Mouse (Mus musculus) cortical plate, adult 2 months (tissue): Measurements from ENCODE around the gene Mlst8. TPM values are rescaled to one million over a fixed set of nuclear protein-coding genes. Genes with fewer than 3 reads are reported as not detected.
A peak's percentile ranks its signal among the peaks of the same experiment; 100 is the strongest.

Experiments
- H3K27ac ChIP-seq: fragments of 200-500 bp; 2 replicates; pipeline ENCODE4 v1.5.1; 2012; ENCODE audit warnings: low read length, control low read depth, inconsistent platforms; ENCODE audit not compliant: insufficient read depth
- H3K4me1 ChIP-seq: fragments of 200-500 bp; 2 replicates; pipeline ENCODE4 v1.6.1; 2011; ENCODE audit warnings: low read length; ENCODE audit not compliant: control insufficient read depth, insufficient read depth
- H3K4me3 ChIP-seq: fragments of 200-500 bp; 2 replicates; pipeline ENCODE4 v1.5.1; 2011; ENCODE audit warnings: mild to moderate bottlenecking, low read length, control low read depth; ENCODE audit not compliant: insufficient read depth
- CTCF ChIP-seq: fragments of 200-500 bp; IDR thresholded peaks from 2 replicates; pipeline ENCODE4 v1.5.1; 2011; ENCODE audit warnings: mild to moderate bottlenecking, control low read depth, low read length; ENCODE audit not compliant: insufficient read depth; ENCODE audit errors: extremely low read depth
- POLR2A ChIP-seq: fragments of 200-500 bp; IDR thresholded peaks from 2 replicates; pipeline ENCODE4 v1.6.1; 2011; ENCODE audit warnings: mild to moderate bottlenecking, low read length, control low read depth; ENCODE audit not compliant: insufficient read depth; ENCODE audit errors: extremely low read depth
- polyA plus RNA-seq: library from polyadenylated mRNA; depleted of rRNA; stranded (reverse); fragments of >200 nt; gene quantifications from 2 replicates; pipeline ENCODE4 v1.2.3, GENCODE M21; 2012; rRNA removed

The Mlst8 gene
- polyA plus RNA-seq: 37.0 and 39.1 TPM in 2 replicates

GRCm38 (mm10) chr17:24478663-24479380 is at the start of gene Mlst8:
Gene Mlst8 (minus strand): TSS chr17:24479078.
- H3K27ac ChIP-seq: peak within 1 kb of the TSS; percentile 88
- TF ChIP-seq POLR2A: peak; percentile 77
- peak; percentile 83 for TF ChIP-seq CTCF
- peaks cover 6% of the 10 kb centered on the region; the same call in 1 of the 2 replicates for H3K4me1 ChIP-seq
- peak within 1 kb of the TSS; percentile 52 for H3K4me3 ChIP-seq

- TF ChIP-seq POLR2A: no peak
- H3K4me1 ChIP-seq: peaks cover 10% of the 10 kb centered on the region
- H3K27ac ChIP-seq: 0 out of 2 replicates have a peak overlapping the region, but pooled peaks have one; percentile 8
These were observed 49.7 kb upstream of the Mlst8 start for GRCm38 (mm10) chr17:24528560-24528918.

GRCm38 (mm10) chr17:24527723-24528559 is 49.1 kb upstream of the Mlst8 start, which contains the start of gene Traf7:
Gene Traf7 (minus strand): TSS chr17:24527938.
- H3K4me3 ChIP-seq: peak within 1 kb of the TSS; percentile 64

More at GRCm38 (mm10) chr17:24528560-24528918, 49.7 kb upstream of the Mlst8 start:
- peak overlapping the region; percentile 32 for H3K4me3 ChIP-seq

GRCm38 (mm10) chr17:24527315-24527714 is 48.4 kb upstream of the Mlst8 start:
- H3K4me3 ChIP-seq: peak overlapping the region; percentile 64
- H3K27ac ChIP-seq: peak overlapping the region; percentile 10; the same call in 1 of the 2 replicates
- peaks cover 10% of the 10 kb centered on the region for H3K4me1 ChIP-seq
- TF ChIP-seq POLR2A (no peak), CTCF (no peak)

More at GRCm38 (mm10) chr17:24527723-24528559, 49.1 kb upstream of the Mlst8 start, which contains the start of gene Traf7:
- peak within 1 kb of the TSS; percentile 10; the same call in 1 of the 2 replicates for H3K27ac ChIP-seq
- no peak for TF ChIP-seq CTCF
- peak; percentile 100 for TF ChIP-seq POLR2A
- H3K4me1 ChIP-seq: peaks cover 10% of the 10 kb centered on the region

- no peak for TF ChIP-seq POLR2A
- Histone ChIP-seq H3K4me3 (no peak overlapping the region), H3K4me1 (peaks cover 5% of the 10 kb centered on the region)
These were observed 45.9 kb upstream of the Mlst8 start for GRCm38 (mm10) chr17:24524734-24525133.

GRCm38 (mm10) chr17:24520450-24520849 is 41.6 kb upstream of the Mlst8 start:
- Histone ChIP-seq H3K4me1 (no peaks in the 10 kb centered on the region), H3K4me3 (no peak overlapping the region), H3K27ac (no peak overlapping the region)
- TF ChIP-seq POLR2A (no peak), CTCF (no peak)

More at GRCm38 (mm10) chr17:24524734-24525133, 45.9 kb upstream of the Mlst8 start:
- no peak overlapping the region for H3K27ac ChIP-seq

- Histone ChIP-seq H3K27ac (no peak overlapping the region), H3K4me1 (0 out of 2 replicates have a peak, but pooled peaks cover 2% of the 10 kb centered on the region), H3K4me3 (no peak overlapping the region)
- TF ChIP-seq CTCF: no peak
These were observed 35.7 kb upstream of the Mlst8 start for GRCm38 (mm10) chr17:24514270-24515257.

- no peak overlapping the region for H3K4me3 ChIP-seq
- TF ChIP-seq POLR2A (no peak), CTCF (peak; percentile 86)
- 0 out of 2 replicates have a peak, but pooled peaks cover 2% of the 10 kb centered on the region for H3K4me1 ChIP-seq
- H3K27ac ChIP-seq: no peak overlapping the region
These were observed 34.7 kb upstream of the Mlst8 start for GRCm38 (mm10) chr17:24513609-24514008.
